Mouse (Mus musculus) brain, adult 2 months (tissue): ENCODE measurements at regions not wholly inside any gene's neighbourhood (a gene's known extent, or its start where the extent isn't known, plus 50 kb on each side); places are given as distances from the start of the nearest gene placed in this dataset.

Experiments used
- DNase-seq: peaks from one replicate; pipeline ENCODE4 v3.0.0; 2011; ENCODE audit warnings: low read depth, low spot score

DNA sequence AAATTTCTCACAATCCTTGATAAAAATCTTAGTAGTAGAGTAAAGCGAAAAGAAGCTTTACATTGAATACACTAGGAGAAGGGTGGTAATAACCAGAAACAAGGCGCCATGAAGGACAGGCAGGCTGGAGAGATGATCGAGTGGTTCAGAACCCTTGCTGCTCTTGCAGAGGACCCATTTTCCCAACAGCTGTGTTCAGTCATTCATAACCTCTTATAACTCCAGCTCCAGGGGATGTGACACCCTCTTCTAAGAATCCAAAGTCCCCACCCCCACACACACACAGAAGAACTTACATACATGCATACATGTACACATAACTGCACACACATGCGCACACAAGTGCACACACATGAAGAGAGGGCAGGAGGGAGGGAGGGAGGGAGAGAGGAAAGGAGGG, 190.5 kb downstream of the Ice1 start:
- no peak for DNase-seq

DNA sequence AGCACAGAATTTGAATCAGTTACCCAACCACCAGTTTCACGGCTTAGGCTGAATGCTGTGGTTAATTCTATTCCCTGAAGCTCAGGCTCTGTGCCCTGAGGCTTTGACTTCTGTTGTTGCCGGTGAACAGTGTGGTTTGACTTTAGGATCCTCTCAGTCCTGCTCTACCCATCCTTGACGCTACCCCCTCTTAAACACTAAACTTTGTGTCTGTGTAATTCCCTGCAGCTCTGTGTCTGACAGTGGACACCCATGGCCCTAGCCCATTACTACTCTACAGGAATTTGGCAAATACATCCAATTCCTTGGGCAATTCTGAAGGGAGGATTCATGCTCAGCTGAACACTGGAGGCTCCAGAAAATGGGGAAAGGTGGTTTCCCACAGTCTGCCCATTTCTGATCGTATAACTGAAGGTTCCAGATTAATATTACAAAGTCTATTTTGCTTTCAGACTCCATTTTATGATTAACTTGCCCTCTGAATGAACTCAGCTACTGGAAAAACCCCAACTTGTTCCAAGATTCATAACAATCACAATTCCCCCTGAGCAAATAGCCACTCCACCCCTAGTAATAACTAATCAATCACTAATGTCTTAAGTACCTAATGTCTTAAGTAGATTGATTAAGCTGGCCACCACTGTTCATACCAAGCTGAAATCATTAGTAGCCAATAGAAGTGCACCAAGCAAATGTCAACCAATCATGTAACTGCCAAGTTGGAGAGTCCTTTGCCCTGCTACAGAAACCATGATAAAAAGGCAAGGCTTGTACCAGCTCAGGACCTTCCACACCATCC, 182.6 kb downstream of the Ice1 start:
- DNase-seq = no peak

DNA sequence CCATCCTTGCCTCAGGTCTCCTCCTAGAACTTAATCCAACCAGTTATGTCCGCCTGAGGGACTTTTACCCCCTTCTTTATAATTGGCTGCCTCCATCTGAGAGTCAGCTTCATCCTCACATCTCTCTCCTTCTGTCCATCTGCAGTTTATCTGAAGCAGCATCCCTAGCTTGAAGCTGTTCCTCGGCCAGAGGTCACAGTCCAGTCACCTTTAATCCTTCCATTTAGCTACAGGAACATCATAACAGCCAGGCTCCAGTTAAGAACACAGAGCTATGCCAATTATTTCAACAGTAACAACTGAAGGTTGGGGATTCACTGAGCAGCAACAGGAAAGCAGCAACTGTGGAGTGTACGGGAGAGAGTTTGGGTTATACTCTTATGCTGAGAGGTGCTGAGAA, 179.0 kb downstream of the Ice1 start:
- DNase-seq = no peak

DNA sequence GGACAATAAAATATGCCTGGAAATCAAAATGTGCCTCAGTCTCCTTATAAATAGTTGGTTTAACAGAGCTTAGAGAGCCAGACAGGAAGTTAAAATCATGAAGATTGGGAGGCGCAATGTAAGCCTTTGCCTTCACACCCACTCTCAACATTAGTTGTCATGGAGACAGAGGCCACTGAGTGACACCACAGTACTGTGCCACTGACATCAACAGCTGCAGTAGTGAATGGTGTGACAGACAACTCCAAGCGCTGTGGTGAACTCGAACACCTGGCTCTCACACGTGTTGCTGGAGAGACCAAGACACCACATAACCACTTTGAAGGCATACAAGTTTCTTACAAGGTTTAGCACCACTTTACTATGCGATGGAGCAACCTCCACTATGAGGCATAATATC, 172.4 kb downstream of the Ice1 start:
- peak; percentile 20 for DNase-seq

DNA sequence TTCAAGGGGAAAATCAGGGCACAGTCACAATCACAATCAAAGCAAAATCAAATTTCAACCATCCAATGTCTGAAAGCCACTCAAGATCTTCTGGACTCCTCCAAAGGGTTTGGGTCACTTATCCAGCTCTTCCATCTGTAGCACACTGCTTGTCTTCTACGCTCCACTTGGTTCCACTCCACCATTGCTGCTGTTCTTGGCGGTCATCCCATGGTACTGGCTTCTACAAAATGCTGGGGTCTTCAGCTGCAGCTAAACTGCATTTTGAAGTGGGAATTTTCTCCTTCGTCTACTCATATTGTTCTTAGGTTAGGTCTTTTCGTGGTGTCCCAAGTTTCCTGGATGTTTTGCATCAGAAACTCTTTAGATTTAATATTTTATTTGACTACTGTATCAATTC, 162.7 kb downstream of the Ice1 start:
- no peak for DNase-seq

DNA sequence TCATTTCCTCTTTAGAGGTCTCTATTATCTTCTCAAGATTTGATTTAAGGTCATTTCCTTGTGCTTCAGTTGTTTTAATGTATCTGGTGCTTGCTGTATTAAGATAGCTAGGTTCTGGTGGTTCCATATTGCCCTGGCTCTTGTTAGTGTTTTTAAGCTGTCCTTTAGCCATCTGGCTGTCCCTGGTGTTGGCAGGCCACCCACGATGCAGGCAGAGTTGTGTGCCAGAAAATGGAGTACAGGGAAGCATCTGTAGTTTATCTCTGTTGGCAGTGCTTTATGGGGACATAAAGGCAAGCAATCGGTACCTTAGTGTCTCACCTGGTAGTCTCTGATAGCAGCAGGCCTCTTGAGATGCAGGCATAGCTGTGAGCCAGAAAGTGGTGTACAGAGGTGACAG, 162.1 kb downstream of the Ice1 start:
- DNase-seq = peak; percentile 63

DNA sequence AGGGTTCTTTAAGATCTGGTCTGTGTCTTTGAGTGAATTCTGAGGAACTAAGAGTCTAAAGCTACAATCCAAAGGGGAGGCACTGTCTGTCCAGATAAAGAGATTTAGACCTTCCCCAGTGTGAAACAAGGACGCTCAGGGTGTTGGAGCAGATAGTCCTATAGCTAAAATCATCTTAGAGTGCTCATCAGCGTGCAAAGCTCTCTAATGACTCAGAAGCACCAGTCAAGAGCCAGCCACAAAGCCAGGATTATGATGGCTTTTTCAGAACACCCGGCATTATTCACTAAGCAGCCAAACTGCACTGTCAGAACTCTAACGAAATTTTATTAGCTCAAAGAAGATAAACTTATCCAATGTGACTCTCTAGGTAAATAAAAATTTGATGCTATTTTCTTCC, 138.1 kb downstream of the Ice1 start:
- DNase-seq = peak; percentile 63
